Mouse (Mus musculus): Measurements from ENCODE around the gene Creg1. TPM values are rescaled to one million over a fixed set of nuclear protein-coding genes. Genes with fewer than 3 reads are reported as not detected.

Gene Creg1
- polyA plus RNA-seq, 1 experiment, result 89.4 TPM

GRCm38 (mm10) chr1:165811170-165811569 is 47.6 kb downstream of the Creg1 start:
- H3K36me3 ChIP-seq (ENCODE audit: control insufficient read depth, insufficient read depth, low read length), result no peaks in the 10 kb centered on the region
- H3K4me1 ChIP-seq (ENCODE audit: control insufficient read depth, insufficient read depth, insufficient read length), result peaks cover 13% of the 10 kb centered on the region; the same call in 1 of the 2 replicates
- DNase-seq (ENCODE audit: low read depth in 1 of 2, low spot score in 2 of 2), result no peak
- WGBS, result 28% methylated on average over 5 of the region's 5 CpGs
- H3K27ac ChIP-seq (ENCODE audit: insufficient read depth, low read length), result no peak overlapping the region
- H3K27me3 ChIP-seq (ENCODE audit: control insufficient read depth, insufficient read depth, low read length), result no peaks in the 10 kb centered on the region
- no peak overlapping the region for H3K4me3 ChIP-seq (ENCODE audit: extremely low read depth, insufficient read depth, insufficient read length)
- TF ChIP-seq POLR2A (IDR thresholded peaks at IDR 0.05; ENCODE audit: low read depth, low read length), result no peak
- no peak for TF ChIP-seq CTCF (IDR thresholded peaks at IDR 0.05; ENCODE audit: extremely low read depth, insufficient read depth, insufficient read length, insufficient replicate concordance)

GRCm38 (mm10) chr1:165812775-165813174 is 49.2 kb downstream of the Creg1 start:
- Histone ChIP-seq H3K36me3 (ENCODE audit: control insufficient read depth, insufficient read depth, low read length) (no peaks in the 10 kb centered on the region), H3K4me1 (ENCODE audit: control insufficient read depth, insufficient read depth, insufficient read length) (peaks cover 10% of the 10 kb centered on the region; the same call in 1 of the 2 replicates), H3K27ac (ENCODE audit: insufficient read depth, low read length) (no peak overlapping the region), H3K4me3 (ENCODE audit: extremely low read depth, insufficient read depth, insufficient read length) (no peak overlapping the region), H3K27me3 (ENCODE audit: control insufficient read depth, insufficient read depth, low read length) (no peaks in the 10 kb centered on the region)
- TF ChIP-seq POLR2A (IDR thresholded peaks at IDR 0.05; ENCODE audit: low read depth, low read length) (no peak), CTCF (IDR thresholded peaks at IDR 0.05; ENCODE audit: extremely low read depth, insufficient read depth, insufficient read length, insufficient replicate concordance) (no peak)
- DNase-seq (ENCODE audit: low read depth in 1 of 2, low spot score in 2 of 2), result no peak
- 35% methylated on average over 3 of the region's 3 CpGs for WGBS

- Histone ChIP-seq H3K27me3 (ENCODE audit: control insufficient read depth, insufficient read depth, low read length) (no peaks in the 10 kb centered on the region), H3K4me3 (ENCODE audit: extremely low read depth, insufficient read depth, insufficient read length) (no peak overlapping the region), H3K4me1 (ENCODE audit: control insufficient read depth, insufficient read depth, insufficient read length) (peaks cover 7% of the 10 kb centered on the region; the same call in 1 of the 2 replicates), H3K27ac (ENCODE audit: insufficient read depth, low read length) (no peak overlapping the region), H3K36me3 (ENCODE audit: control insufficient read depth, insufficient read depth, low read length) (no peaks in the 10 kb centered on the region)
- no peak for DNase-seq (ENCODE audit: low read depth in 1 of 2, low spot score in 2 of 2)
- WGBS, result 76% methylated on average over 7 of the region's 7 CpGs
- no peak for TF ChIP-seq CTCF (IDR thresholded peaks at IDR 0.05; ENCODE audit: extremely low read depth, insufficient read depth, insufficient read length, insufficient replicate concordance)
- TF ChIP-seq POLR2A (IDR thresholded peaks at IDR 0.05; ENCODE audit: low read depth, low read length), result no peak
These were observed 50.6 kb downstream of the Creg1 start for GRCm38 (mm10) chr1:165814116-165814515.

- H3K27ac ChIP-seq (ENCODE audit: insufficient read depth, low read length), result 0 out of 2 replicates have a peak overlapping the region, but pooled peaks have one; percentile 38
- TF ChIP-seq POLR2A (IDR thresholded peaks at IDR 0.05; ENCODE audit: low read depth, low read length), result no peak
- TF ChIP-seq CTCF (IDR thresholded peaks at IDR 0.05; ENCODE audit: extremely low read depth, insufficient read depth, insufficient read length, insufficient replicate concordance), result no peak
- DNase-seq (ENCODE audit: low read depth in 1 of 2, low spot score in 2 of 2), result no peak
- H3K36me3 ChIP-seq (ENCODE audit: control insufficient read depth, insufficient read depth, low read length), result no peaks in the 10 kb centered on the region
- 58% methylated on average over 14 of the region's 14 CpGs for WGBS
- H3K27me3 ChIP-seq (ENCODE audit: control insufficient read depth, insufficient read depth, low read length), result no peaks in the 10 kb centered on the region
- peaks cover 7% of the 10 kb centered on the region; the same call in 1 of the 2 replicates for H3K4me1 ChIP-seq (ENCODE audit: control insufficient read depth, insufficient read depth, insufficient read length)
- H3K4me3 ChIP-seq (ENCODE audit: extremely low read depth, insufficient read depth, insufficient read length), result no peak overlapping the region
These were observed 51.2 kb downstream of the Creg1 start for GRCm38 (mm10) chr1:165814521-165815278.

- no peak for TF ChIP-seq POLR2A (IDR thresholded peaks at IDR 0.05; ENCODE audit: low read depth, low read length)
- no peak for TF ChIP-seq CTCF (IDR thresholded peaks at IDR 0.05; ENCODE audit: extremely low read depth, insufficient read depth, insufficient read length, insufficient replicate concordance)
- no peaks in the 10 kb centered on the region for H3K36me3 ChIP-seq (ENCODE audit: control insufficient read depth, insufficient read depth, low read length)
- H3K27ac ChIP-seq (ENCODE audit: insufficient read depth, low read length), result no peak overlapping the region
- DNase-seq (ENCODE audit: low read depth in 1 of 2, low spot score in 2 of 2), result peak in 1 of 2 experiments; percentile 8
- H3K4me1 ChIP-seq (ENCODE audit: control insufficient read depth, insufficient read depth, insufficient read length), result peaks cover 7% of the 10 kb centered on the region; the same call in 1 of the 2 replicates
- H3K27me3 ChIP-seq (ENCODE audit: control insufficient read depth, insufficient read depth, low read length), result no peaks in the 10 kb centered on the region
- H3K4me3 ChIP-seq (ENCODE audit: extremely low read depth, insufficient read depth, insufficient read length), result no peak overlapping the region
- WGBS, result 65% methylated on average over 9 of the region's 9 CpGs
These were observed 52.8 kb downstream of the Creg1 start for GRCm38 (mm10) chr1:165816391-165816790.

GRCm38 (mm10) chr1:165817264-165817663 is 53.7 kb downstream of the Creg1 start:
- DNase-seq (ENCODE audit: low read depth in 1 of 2, low spot score in 2 of 2), result no peak
- no peak overlapping the region for H3K4me3 ChIP-seq (ENCODE audit: extremely low read depth, insufficient read depth, insufficient read length)
- H3K36me3 ChIP-seq (ENCODE audit: control insufficient read depth, insufficient read depth, low read length), result no peaks in the 10 kb centered on the region
- WGBS, result 68% methylated on average over 9 of the region's 9 CpGs
- TF ChIP-seq POLR2A (IDR thresholded peaks at IDR 0.05; ENCODE audit: low read depth, low read length) (no peak), CTCF (IDR thresholded peaks at IDR 0.05; ENCODE audit: extremely low read depth, insufficient read depth, insufficient read length, insufficient replicate concordance) (no peak)
- no peak overlapping the region for H3K27ac ChIP-seq (ENCODE audit: insufficient read depth, low read length)
- H3K27me3 ChIP-seq (ENCODE audit: control insufficient read depth, insufficient read depth, low read length), result no peaks in the 10 kb centered on the region
- H3K4me1 ChIP-seq (ENCODE audit: control insufficient read depth, insufficient read depth, insufficient read length), result peaks cover 7% of the 10 kb centered on the region; the same call in 1 of the 2 replicates

All from spleen, adult 2 months (tissue).